Mouse (Mus musculus) liver, embryonic 11.5 days (tissue): ENCODE results near the gene Abhd16a. TPM values are rescaled to one million over a fixed set of nuclear protein-coding genes. Genes with fewer than 3 reads are reported as not detected.

ENCODE experiments used
- ATAC-seq: fragments of 200-750 bp; cut with Nextera tagmentation; replicated peaks from 2 replicates; pipeline ENCODE4 v1.8.0; 2017; ENCODE audit warnings: moderate number of reproducible peaks, mild to moderate bottlenecking, moderate TSS enrichment, moderate library complexity; ENCODE audit not compliant: low FRiP score
- DNase-seq: peaks from one replicate; pipeline ENCODE4 v3.0.0-alpha.2; 2017; ENCODE audit warnings: low spot score
- H3K27ac ChIP-seq: fragments of 300-500 bp; sonication (generic); 2 replicates; pipeline ENCODE4 v1.5.1; 2014; ENCODE audit warnings: mild to moderate bottlenecking, low read depth, low read length, control low read depth
- H3K27me3 ChIP-seq: fragments of 300-500 bp; sonication (generic); replicated peaks from 2 replicates; pipeline ENCODE4 v1.6.1; 2014; ENCODE audit warnings: low read length, mixed read lengths; ENCODE audit not compliant: control insufficient read depth, insufficient read depth
- H3K36me3 ChIP-seq: fragments of 300-500 bp; sonication (generic); 2 replicates; pipeline ENCODE4 v1.6.1; 2014; ENCODE audit warnings: mild to moderate bottlenecking, low read length, moderate library complexity, mixed read lengths; ENCODE audit not compliant: control insufficient read depth, insufficient read depth
- H3K4me1 ChIP-seq: fragments of 300-500 bp; sonication (generic); replicated peaks from 2 replicates; pipeline ENCODE4 v1.6.1; 2014; ENCODE audit warnings: low read length, mixed read lengths; ENCODE audit not compliant: control insufficient read depth, insufficient read depth
- H3K4me2 ChIP-seq: fragments of 300-500 bp; sonication (generic); 2 replicates; pipeline ENCODE4 v1.6.1; 2014; ENCODE audit warnings: mild to moderate bottlenecking, control low read depth, moderate library complexity
- H3K4me3 ChIP-seq: fragments of 300-500 bp; sonication (generic); 2 replicates; pipeline ENCODE4 v1.5.1; 2014; ENCODE audit warnings: low read depth, low read length, control low read depth
- H3K9ac ChIP-seq: fragments of 300-500 bp; sonication (generic); 2 replicates; pipeline ENCODE4 v1.6.1; 2014; ENCODE audit warnings: low read depth, low read length, control low read depth
- H3K9me3 ChIP-seq: fragments of 300-500 bp; sonication (generic); 2 replicates; pipeline ENCODE4 v1.6.1; 2016; ENCODE audit warnings: low read length, inconsistent platforms, mixed read lengths; ENCODE audit not compliant: control insufficient read depth
- WGBS: fragments of 180-500 bp; shearing (Covaris S2); extraction: QIAGEN DNeasy Blood & Tissue Kit; methylation state at CpG from one replicate; pipeline ENCODE4 v1.1.7; 2014; 5-methylcytosine and 5-hydroxymethylcytosine counted together
- polyA plus RNA-seq: library from polyadenylated mRNA; unstranded; fragments of >200 nt; fragmentation: Nextera tagmentation; extraction: Ambion mirVana; gene quantifications from 2 replicates; pipeline ENCODE4 v1.2.1, GENCODE M21; 2014

The Abhd16a gene
- polyA plus RNA-seq, 1 experiment from 2014 or later: 71.6 TPM

DNA sequence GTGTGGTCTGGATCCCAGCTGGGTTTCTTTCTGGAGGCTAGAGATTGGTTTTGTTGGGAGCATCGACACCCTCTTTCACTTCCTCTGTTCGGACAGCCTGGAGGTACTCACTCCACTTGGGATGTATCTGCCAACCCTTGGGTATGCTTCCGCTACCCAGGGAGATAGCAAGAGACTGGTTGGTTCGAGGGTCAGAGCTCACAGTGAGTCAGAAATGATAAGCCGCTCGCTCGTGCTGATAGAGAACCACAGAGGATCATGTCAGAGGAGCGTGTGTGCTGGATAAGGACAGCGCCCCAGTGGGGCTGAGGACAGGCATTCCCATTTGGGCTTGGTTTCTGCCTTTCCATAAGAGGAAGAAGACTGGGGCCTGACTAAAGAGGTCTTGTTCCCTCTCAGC, 9.3 kb upstream of the Abhd16a start:
- H3K9ac ChIP-seq: peak overlapping the region; percentile 61
- ATAC-seq (peak; percentile 95), DNase-seq (no peak)
- peak overlapping the region; percentile 74 for H3K27ac ChIP-seq
- no peaks in the 10 kb centered on the region for H3K36me3 ChIP-seq
- H3K4me3 ChIP-seq: peak overlapping the region; percentile 26
- H3K27me3 ChIP-seq: 0 out of 2 replicates have a peak, but pooled peaks cover 3% of the 10 kb centered on the region
- 12% methylated on average over 9 of the region's 9 CpGs for WGBS
- H3K4me1 ChIP-seq: peaks cover 22% of the 10 kb centered on the region
- peak overlapping the region; percentile 64 for H3K4me2 ChIP-seq
- no peaks in the 10 kb centered on the region for H3K9me3 ChIP-seq

- ATAC-seq (peak; percentile 44), DNase-seq (no peak)
- no peaks in the 10 kb centered on the region for H3K9me3 ChIP-seq
- peaks cover 22% of the 10 kb centered on the region for H3K4me1 ChIP-seq
- peak overlapping the region; percentile 74 for H3K27ac ChIP-seq
- H3K9ac ChIP-seq: peak overlapping the region; percentile 61
- peak overlapping the region; percentile 26 for H3K4me3 ChIP-seq
- 0 out of 2 replicates have a peak, but pooled peaks cover 3% of the 10 kb centered on the region for H3K27me3 ChIP-seq
- peak overlapping the region; percentile 64 for H3K4me2 ChIP-seq
- H3K36me3 ChIP-seq: no peaks in the 10 kb centered on the region
- 29% methylated on average over 6 of the region's 6 CpGs for WGBS
These were observed 8.8 kb upstream of the Abhd16a start for GRCm38 (mm10) chr17:35080248-35080647.

DNA sequence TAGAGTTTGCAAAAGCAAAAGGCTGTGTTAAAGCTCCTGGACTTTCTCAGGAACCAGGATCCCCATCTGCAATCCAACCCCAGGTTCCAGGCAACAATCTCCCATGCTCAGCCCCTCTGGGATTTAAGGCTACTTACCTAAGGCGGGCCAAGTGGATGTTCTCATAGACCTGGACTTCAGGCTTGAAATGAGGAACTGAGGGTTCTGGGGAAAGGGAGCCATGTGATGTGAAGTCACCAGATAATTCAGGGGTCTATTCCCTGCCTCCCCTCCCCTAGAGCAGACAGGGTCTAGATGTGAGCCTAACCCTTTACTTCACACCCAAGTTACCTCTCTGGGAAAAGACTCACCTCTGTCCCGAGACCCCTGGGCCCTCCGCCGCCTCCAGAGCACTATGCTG, 8.4 kb upstream of the Abhd16a start:
- no peaks in the 10 kb centered on the region for H3K36me3 ChIP-seq
- H3K27me3 ChIP-seq: 0 out of 2 replicates have a peak, but pooled peaks cover 3% of the 10 kb centered on the region
- H3K27ac ChIP-seq: peak overlapping the region; percentile 74
- H3K9ac ChIP-seq: peak overlapping the region; percentile 61; the same call in 1 of the 2 replicates
- DNase-seq (no peak), ATAC-seq (no peak)
- no peaks in the 10 kb centered on the region for H3K9me3 ChIP-seq
- H3K4me2 ChIP-seq: peak overlapping the region; percentile 64
- H3K4me3 ChIP-seq: no peak overlapping the region
- WGBS: 84% methylated on average over 4 of the region's 4 CpGs
- H3K4me1 ChIP-seq: peaks cover 26% of the 10 kb centered on the region

- Histone ChIP-seq H3K36me3 (no peaks in the 10 kb centered on the region), H3K4me2 (no peak overlapping the region), H3K9ac (peak overlapping the region; percentile 15; the same call in 1 of the 2 replicates), H3K9me3 (no peaks in the 10 kb centered on the region), H3K27ac (no peak overlapping the region), H3K4me1 (peaks cover 24% of the 10 kb centered on the region), H3K4me3 (no peak overlapping the region), H3K27me3 (0 out of 2 replicates have a peak, but pooled peaks cover 3% of the 10 kb centered on the region)
- DNase-seq: no peak
- ATAC-seq: no peak
- WGBS: 84% methylated on average over 16 of the region's 16 CpGs
These were observed 6.1 kb upstream of the Abhd16a start for GRCm38 (mm10) chr17:35082841-35083576.

DNA sequence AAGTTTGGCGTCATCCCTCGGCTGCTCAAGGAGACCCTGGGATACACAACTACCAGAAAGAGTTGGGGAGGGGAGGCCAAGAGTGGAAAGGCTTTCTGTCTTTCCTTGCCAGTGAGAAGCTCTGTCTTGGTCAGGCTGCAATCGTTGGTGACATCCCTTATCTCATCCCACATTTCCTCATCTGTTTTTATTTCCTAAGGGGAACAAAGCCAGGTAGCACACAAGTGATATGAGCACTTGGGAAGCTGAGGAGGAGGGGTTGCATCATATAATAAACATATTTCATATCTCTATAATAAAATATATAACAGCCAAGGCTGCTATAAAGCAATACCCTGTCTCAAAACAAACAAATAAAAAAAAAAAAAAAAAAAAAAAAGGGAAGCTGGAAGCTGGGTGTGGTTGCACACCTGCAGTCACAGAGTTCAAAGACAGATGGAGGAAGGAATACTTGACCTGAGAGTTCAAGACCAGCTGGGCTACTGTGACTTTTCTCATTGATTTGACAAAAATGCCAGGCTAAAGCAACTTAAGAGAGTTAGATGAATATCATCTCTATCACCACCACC, 5.0 kb upstream of the Abhd16a start:
- no peak overlapping the region for H3K4me2 ChIP-seq
- no peak overlapping the region for H3K27ac ChIP-seq
- no peaks in the 10 kb centered on the region for H3K36me3 ChIP-seq
- ATAC-seq: no peak
- H3K9ac ChIP-seq: peak overlapping the region; percentile 10; the same call in 1 of the 2 replicates
- H3K27me3 ChIP-seq: no peaks in the 10 kb centered on the region
- no peaks in the 10 kb centered on the region for H3K9me3 ChIP-seq
- WGBS: 60% methylated on average over 3 of the region's 3 CpGs
- peaks cover 24% of the 10 kb centered on the region for H3K4me1 ChIP-seq
- no peak overlapping the region for H3K4me3 ChIP-seq
- no peak for DNase-seq

DNA sequence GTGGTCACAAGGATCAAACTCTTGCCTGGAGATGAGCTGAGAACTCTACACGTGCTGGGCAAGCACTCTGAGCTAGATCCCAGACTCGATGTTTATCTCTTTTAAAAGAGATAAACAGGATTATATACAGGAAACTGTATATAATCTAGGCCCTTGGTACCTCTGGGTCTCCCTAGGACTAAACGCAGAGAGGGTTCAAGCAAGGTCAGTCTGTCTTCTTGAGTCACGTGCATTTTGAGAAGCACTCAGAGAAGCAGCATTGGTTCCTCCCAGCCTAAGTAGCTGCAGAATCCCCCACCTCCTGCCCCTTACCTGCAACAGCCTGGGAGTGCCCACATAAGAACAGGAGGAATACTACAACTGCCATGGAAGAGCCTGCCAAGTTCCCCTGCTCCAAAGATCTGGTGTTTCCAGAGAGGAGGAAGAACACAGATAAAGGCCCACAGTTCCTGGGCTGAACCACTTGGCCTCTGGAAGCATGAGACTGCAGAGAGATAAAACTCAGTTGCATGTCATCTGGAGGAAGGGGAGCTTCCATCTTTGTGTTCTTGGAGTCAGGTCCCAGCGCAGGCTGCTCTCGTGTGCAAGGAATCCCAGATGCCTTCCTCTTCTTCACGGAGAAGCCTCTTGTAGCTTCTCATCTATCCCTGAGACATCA, 3.7 kb upstream of the Abhd16a start, which contains the start of gene Ly6g6f:
Gene Ly6g6f (minus strand): TSS at position 403 of the 658 bp plus-strand sequence.
- Histone ChIP-seq H3K36me3 (no peaks in the 10 kb centered on the region), H3K27me3 (no peaks in the 10 kb centered on the region), H3K4me3 (no peak within 1 kb of the TSS), H3K4me2 (no peak within 1 kb of the TSS), H3K9ac (no peak within 1 kb of the TSS), H3K27ac (no peak within 1 kb of the TSS; the same call in 1 of the 2 replicates), H3K4me1 (peaks cover 17% of the 10 kb centered on the region), H3K9me3 (no peaks in the 10 kb centered on the region)
- no peak for DNase-seq
- no peak for ATAC-seq
- WGBS: 39% methylated on average over 7 of the region's 7 CpGs

- DNase-seq (no peak), ATAC-seq (no peak)
- Histone ChIP-seq H3K9ac (no peak overlapping the region), H3K4me3 (no peak overlapping the region), H3K4me2 (no peak overlapping the region), H3K9me3 (no peaks in the 10 kb centered on the region), H3K4me1 (peaks cover 13% of the 10 kb centered on the region), H3K27ac (no peak overlapping the region), H3K36me3 (peaks cover 15% of the 10 kb centered on the region), H3K27me3 (no peaks in the 10 kb centered on the region)
- WGBS: 41% methylated on average over 2 of the region's 2 CpGs
These were observed 912 bp upstream of the Abhd16a start for GRCm38 (mm10) chr17:35088151-35088550.

GRCm38 (mm10) chr17:35090166-35090932, 1.3 kb downstream of the Abhd16a start:
- WGBS: 65% methylated on average over 8 of the region's 8 CpGs
- Histone ChIP-seq H3K4me1 (peaks cover 12% of the 10 kb centered on the region), H3K36me3 (peaks cover 15% of the 10 kb centered on the region), H3K4me3 (peak overlapping the region; percentile 72), H3K9me3 (no peaks in the 10 kb centered on the region), H3K9ac (peak overlapping the region; percentile 94), H3K4me2 (peak overlapping the region; percentile 73), H3K27me3 (no peaks in the 10 kb centered on the region), H3K27ac (peak overlapping the region; percentile 95; the same call in 1 of the 2 replicates)
- peak; percentile 44 for ATAC-seq
- DNase-seq: no peak
